Mouse (Mus musculus) midbrain, embryonic 14.5 days (tissue): ENCODE results near the gene Ppp1r15a. TPM values are rescaled to one million over a fixed set of nuclear protein-coding genes. Genes with fewer than 3 reads are reported as not detected.

Source experiments
- polyA plus RNA-seq: library from polyadenylated mRNA; unstranded; fragments of >200 nt; fragmentation: Nextera tagmentation; extraction: Ambion mirVana; gene quantifications from 2 replicates; pipeline ENCODE4 v1.2.1, GENCODE M21; 2014

Gene Ppp1r15a
- polyA plus RNA-seq, 1 experiment from 2014 or later: 10.2 TPM

Other genes with a start within 250 kb of the Ppp1r15a start
- gene Slc6a21, start 248.8 kb downstream of the Ppp1r15a start, polyA plus RNA-seq: not detected in 2 replicates
- 8.4 and 9.5 TPM in 2 replicates for gene Trpm4, start 192.5 kb downstream of the Ppp1r15a start, polyA plus RNA-seq
- gene Hrc, start 191.0 kb downstream of the Ppp1r15a start, polyA plus RNA-seq: not detected in 2 replicates
- gene Ppfia3, start 159.2 kb downstream of the Ppp1r15a start, polyA plus RNA-seq: 26.9 and 28.0 TPM in 2 replicates
- gene Lin7b, start 155.7 kb downstream of the Ppp1r15a start, polyA plus RNA-seq: 11.6 and 26.5 TPM in 2 replicates
- gene Snrnp70, start 130.5 kb downstream of the Ppp1r15a start, polyA plus RNA-seq: 80.6 and 135 TPM in 2 replicates
- gene Kcna7, start 120.6 kb downstream of the Ppp1r15a start, polyA plus RNA-seq: not detected in 2 replicates
- gene Ntf5, start 112.6 kb downstream of the Ppp1r15a start, polyA plus RNA-seq: not detected in 2 replicates
- 0.34 TPM in 1 of 2 replicates, not detected in the other for gene Lhb, start 105.4 kb downstream of the Ppp1r15a start, polyA plus RNA-seq
- gene Gys1, start 91.4 kb downstream of the Ppp1r15a start, polyA plus RNA-seq: 15.5 TPM in 2 replicates
- 110 and 114 TPM in 2 replicates for gene Ruvbl2, start 88.2 kb downstream of the Ppp1r15a start, polyA plus RNA-seq
- 5,898 and 6,785 TPM in 2 replicates for gene Ftl1, start 66.4 kb downstream of the Ppp1r15a start, polyA plus RNA-seq
- 107 and 182 TPM in 2 replicates for gene Bax, start 59.4 kb downstream of the Ppp1r15a start, polyA plus RNA-seq
- 0.13 and 0.32 TPM in 2 replicates for gene Tulp2, start 44.4 kb downstream of the Ppp1r15a start, polyA plus RNA-seq
- not detected in 2 replicates for gene Gm45808, start 39.5 kb downstream of the Ppp1r15a start, polyA plus RNA-seq
- 3.1 and 3.2 TPM in 2 replicates for gene Dhdh, start 37.5 kb downstream of the Ppp1r15a start, polyA plus RNA-seq
- 86.5 and 89.5 TPM in 2 replicates for gene Nucb1, start 15.9 kb downstream of the Ppp1r15a start, polyA plus RNA-seq
- gene Plekha4, start 62 bp upstream of the Ppp1r15a start, polyA plus RNA-seq: 0.53 and 0.77 TPM in 2 replicates
- gene Hsd17b14, start 28.6 kb upstream of the Ppp1r15a start, polyA plus RNA-seq: not detected in 2 replicates
- gene Bcat2, start 43.9 kb upstream of the Ppp1r15a start, polyA plus RNA-seq: 14.9 and 16.9 TPM in 2 replicates
- not detected in 2 replicates for gene Fgf21, start 89.2 kb upstream of the Ppp1r15a start, polyA plus RNA-seq
- not detected in 2 replicates for gene Fut1, start 91.0 kb upstream of the Ppp1r15a start, polyA plus RNA-seq
- gene Izumo1, start 95.5 kb upstream of the Ppp1r15a start, polyA plus RNA-seq: not detected in 2 replicates
- gene Rasip1, start 101.2 kb upstream of the Ppp1r15a start, polyA plus RNA-seq: 12.3 and 14.9 TPM in 2 replicates
- 3.0 and 4.3 TPM in 2 replicates for gene Mamstr, start 113.7 kb upstream of the Ppp1r15a start, polyA plus RNA-seq
- gene Fut2, start 140.1 kb upstream of the Ppp1r15a start, polyA plus RNA-seq: 0.11 and 0.12 TPM in 2 replicates
- 0.30 TPM in 1 of 2 replicates, not detected in the other for gene Ntn5, start 157.8 kb upstream of the Ppp1r15a start, polyA plus RNA-seq
- 0.21 TPM in 1 of 2 replicates, not detected in the other for gene Sec1, start 168.1 kb upstream of the Ppp1r15a start, polyA plus RNA-seq
- gene Car11, start 173.6 kb upstream of the Ppp1r15a start, polyA plus RNA-seq: 28.1 and 49.1 TPM in 2 replicates
- gene Dbp, start 178.8 kb upstream of the Ppp1r15a start, polyA plus RNA-seq: 1.9 and 4.3 TPM in 2 replicates
- gene Rpl18, start 189.2 kb upstream of the Ppp1r15a start, polyA plus RNA-seq: 631 and 710 TPM in 2 replicates
- gene Sphk2, start 191.7 kb upstream of the Ppp1r15a start, polyA plus RNA-seq: 17.2 and 19.2 TPM in 2 replicates
- 0.46 and 0.90 TPM in 2 replicates for gene Fam83e, start 194.9 kb upstream of the Ppp1r15a start, polyA plus RNA-seq
- gene Spaca4, start 199.5 kb upstream of the Ppp1r15a start, polyA plus RNA-seq: not detected in 2 replicates